8 mouse cellular contexts compared by ENCODE assay signal in genomic region chr8:77132903-77133637, GRCm38 (mm10).
DNase-seq lines count a peak whose midpoint lies in the region; ATAC-seq and TF ChIP-seq lines count a peak whose summit lies in the region.

No protein-coding gene starts in this region.

- 0 out of 2 replicates have a peak, but pooled peaks cover 2% of the 10 kb centered on the region for H3K9me3 ChIP-seq in intestine, embryonic 14.5 days (ENCODE audit: control insufficient read depth, low read length)
- H3K9me3 ChIP-seq in limb, embryonic 14.5 days (ENCODE audit: control insufficient read depth, low read length), result no peaks in the 10 kb centered on the region
- no peaks in the 10 kb centered on the region for H3K9me3 ChIP-seq in midbrain, embryonic 15.5 days

- H3K9ac ChIP-seq in intestine, embryonic 14.5 days (ENCODE audit: low read length), result no peak overlapping the region
- no peak overlapping the region for H3K9ac ChIP-seq in limb, embryonic 14.5 days (ENCODE audit: low read depth, low read length, severe bottlenecking)
- H3K9ac ChIP-seq in midbrain, embryonic 15.5 days, result no peak overlapping the region

- ATAC-seq in intestine, embryonic 14.5 days (replicated peaks; ENCODE audit: low FRiP score, low TSS enrichment, low read depth), result peak; percentile 79; the same call in 1 of the 2 replicates
- ATAC-seq in limb, embryonic 14.5 days (ENCODE audit: low FRiP score, low read depth), result no peak; the same call in 1 of the 2 replicates
- ATAC-seq in midbrain, embryonic 15.5 days (replicated peaks), result 0 out of 2 replicates have a peak, but pooled peaks have one; percentile 9
- ATAC-seq in megakaryocyte, adult 5-6 weeks (ENCODE audit: poor library complexity, severe bottlenecking), result no peak

- H3K4me2 ChIP-seq in intestine, embryonic 14.5 days (ENCODE audit: low read length), result no peak overlapping the region
- H3K4me2 ChIP-seq in limb, embryonic 14.5 days (replicated peaks; ENCODE audit: low read depth, low read length, severe bottlenecking), result 0 out of 2 replicates have a peak overlapping the region, but pooled peaks have one; percentile 11
- H3K4me2 ChIP-seq in midbrain, embryonic 15.5 days, result no peak overlapping the region

- H3K4me1 ChIP-seq in intestine, embryonic 14.5 days (replicated peaks; ENCODE audit: control insufficient read depth, insufficient read depth, low read length), result no peaks in the 10 kb centered on the region
- peaks cover 2% of the 10 kb centered on the region; the same call in 1 of the 2 replicates for H3K4me1 ChIP-seq in limb, embryonic 14.5 days (ENCODE audit: control insufficient read depth, insufficient read depth, low read length)
- H3K4me1 ChIP-seq in midbrain, embryonic 15.5 days, result no peaks in the 10 kb centered on the region

- DNase-seq in ES-CJ7 (ENCODE audit: low read depth, low spot score), result peak; percentile 25
- DNase-seq in adrenal gland, adult 8-10 months, result peak; percentile 24
- peak; percentile 85 for DNase-seq in fibroblast of lung, adult 2 months (ENCODE audit: low read depth)
- peak; percentile 58 for DNase-seq in intestine, embryonic 14.5 days (ENCODE audit: low spot score)
- peak; percentile 23 for DNase-seq in limb, embryonic 14.5 days (ENCODE audit: low spot score)
- DNase-seq in testis, postnatal 14 days (ENCODE audit: low spot score), result no peak

- TF ChIP-seq POLR2A in limb, embryonic 14.5 days (IDR thresholded peaks at IDR 0.05; ENCODE audit: borderline replicate concordance, extremely low read depth, insufficient read depth, insufficient read length), result no peak

- no peaks in the 10 kb centered on the region for H3K36me3 ChIP-seq in intestine, embryonic 14.5 days (ENCODE audit: control insufficient read depth, insufficient read depth, low read length)
- no peaks in the 10 kb centered on the region for H3K36me3 ChIP-seq in limb, embryonic 14.5 days (ENCODE audit: control insufficient read depth, insufficient read depth, low read length)
- no peaks in the 10 kb centered on the region for H3K36me3 ChIP-seq in midbrain, embryonic 15.5 days (replicated peaks)

- 35% methylated on average over 11 of the region's 11 CpGs for WGBS in intestine, embryonic 14.5 days
- WGBS in limb, embryonic 14.5 days, result 24% methylated on average over 11 of the region's 11 CpGs
- WGBS in midbrain, embryonic 15.5 days, result 29% methylated on average over 11 of the region's 11 CpGs

- no peaks in the 10 kb centered on the region for H3K27me3 ChIP-seq in intestine, embryonic 14.5 days (replicated peaks; ENCODE audit: control insufficient read depth, insufficient read depth, low read length)
- H3K27me3 ChIP-seq in limb, embryonic 14.5 days (ENCODE audit: control insufficient read depth, insufficient read depth, low read length), result no peaks in the 10 kb centered on the region
- no peaks in the 10 kb centered on the region for H3K27me3 ChIP-seq in midbrain, embryonic 15.5 days (replicated peaks)

- 0 out of 2 replicates have a peak overlapping the region, but pooled peaks have one; percentile 36 for H3K27ac ChIP-seq in intestine, embryonic 14.5 days (ENCODE audit: low read depth)
- no peak overlapping the region for H3K27ac ChIP-seq in limb, embryonic 14.5 days (replicated peaks; ENCODE audit: low read depth, low read length)
- no peak overlapping the region for H3K27ac ChIP-seq in midbrain, embryonic 15.5 days

- no peak overlapping the region for H3K4me3 ChIP-seq in intestine, embryonic 14.5 days (ENCODE audit: low read depth, low read length)
- no peak overlapping the region for H3K4me3 ChIP-seq in limb, embryonic 14.5 days (replicated peaks; ENCODE audit: low read length)
- no peak overlapping the region for H3K4me3 ChIP-seq in midbrain, embryonic 15.5 days

Comparison
In these comparisons a context has a peak if more than half of its experiments do, and no peak if none do; other contexts are left out.
1. ATAC-seq: peak in intestine, embryonic 14.5 days (single experiment) and midbrain, embryonic 15.5 days (single experiment); none in limb, embryonic 14.5 days (single experiment) and megakaryocyte, adult 5-6 weeks (single experiment).